Mouse (Mus musculus) embryonic facial prominence, embryonic 12.5 days (tissue): ENCODE measurements around the gene Slc38a10. TPM values are rescaled to one million over a fixed set of nuclear protein-coding genes. Genes with fewer than 3 reads are reported as not detected.

ENCODE experiments used
- ATAC-seq: fragments of 200-750 bp; cut with Nextera tagmentation; 2 replicates; pipeline ENCODE4 v1.8.0; 2017; ENCODE audit not compliant: insufficient number of reproducible peaks, insufficient read depth, low FRiP score, low TSS enrichment
- H3K27ac ChIP-seq: fragments of 300-500 bp; sonication (generic); 2 replicates; pipeline ENCODE4 v1.5.1; 2016; ENCODE audit warnings: mild to moderate bottlenecking
- H3K27me3 ChIP-seq: fragments of 300-500 bp; sonication (generic); 2 replicates; pipeline ENCODE4 v1.6.1; 2016; ENCODE audit warnings: mild to moderate bottlenecking, moderate library complexity
- H3K36me3 ChIP-seq: fragments of 300-500 bp; sonication (generic); 2 replicates; pipeline ENCODE4 v1.6.1; 2016; ENCODE audit warnings: mild to moderate bottlenecking
- H3K4me1 ChIP-seq: fragments of 300-500 bp; sonication (generic); 2 replicates; pipeline ENCODE4 v1.6.1; 2016
- H3K4me2 ChIP-seq: fragments of 300-500 bp; sonication (generic); replicated peaks from 2 replicates; pipeline ENCODE4 v1.6.1; 2016; ENCODE audit warnings: mild to moderate bottlenecking, moderate library complexity
- H3K4me3 ChIP-seq: fragments of 300-500 bp; sonication (generic); 2 replicates; pipeline ENCODE4 v1.5.1; 2016; ENCODE audit warnings: mild to moderate bottlenecking
- H3K9ac ChIP-seq: fragments of 300-500 bp; sonication (generic); 2 replicates; pipeline ENCODE4 v1.6.1; 2016; ENCODE audit warnings: mild to moderate bottlenecking, moderate library complexity
- H3K9me3 ChIP-seq: fragments of 300-500 bp; sonication (generic); 2 replicates; pipeline ENCODE4 v1.6.1; 2016; ENCODE audit warnings: mild to moderate bottlenecking, moderate library complexity
- WGBS: fragments of 180-500 bp; shearing (Covaris S2); methylation state at CpG from one replicate; pipeline ENCODE4 v1.1.7; 2016; 5-methylcytosine and 5-hydroxymethylcytosine counted together
- polyA plus RNA-seq: library from polyadenylated mRNA; unstranded; fragments of >200 nt; fragmentation: Nextera tagmentation; extraction: Ambion mirVana; gene quantifications from 2 replicates; pipeline ENCODE4 v1.2.1, GENCODE M21; 2016

The Slc38a10 gene
- polyA plus RNA-seq, 1 experiment from 2014 or later, result 99.5 TPM

GRCm38 (mm10) chr11:120150440-120151112 is 570 bp downstream of the Slc38a10 start:
- peak overlapping the region; percentile 75 for H3K27ac ChIP-seq

GRCm38 (mm10) chr11:120149510-120150200 is 1.5 kb downstream of the Slc38a10 start:
- H3K4me2 ChIP-seq, result peak overlapping the region; percentile 69
- 45% methylated on average over 6 of the region's 6 CpGs for WGBS
- no peaks in the 10 kb centered on the region for H3K9me3 ChIP-seq
- no peaks in the 10 kb centered on the region for H3K27me3 ChIP-seq
- no peak overlapping the region for H3K27ac ChIP-seq
- H3K36me3 ChIP-seq, result peaks cover 10% of the 10 kb centered on the region; the same call in 1 of the 2 replicates
- ATAC-seq, result no peak
- peak overlapping the region; percentile 19; the same call in 1 of the 2 replicates for H3K9ac ChIP-seq
- H3K4me1 ChIP-seq, result peaks cover 15% of the 10 kb centered on the region
- H3K4me3 ChIP-seq, result peak overlapping the region; percentile 93

More at GRCm38 (mm10) chr11:120150440-120151112, 570 bp downstream of the Slc38a10 start:
- peak; percentile 52 for ATAC-seq
- WGBS, result under 1% methylated on average over 44 of the region's 44 CpGs
- peak overlapping the region; percentile 93 for H3K4me3 ChIP-seq
- H3K27me3 ChIP-seq, result no peaks in the 10 kb centered on the region
- H3K4me2 ChIP-seq, result peak overlapping the region; percentile 69
- no peaks in the 10 kb centered on the region for H3K9me3 ChIP-seq
- peaks cover 15% of the 10 kb centered on the region for H3K4me1 ChIP-seq
- H3K36me3 ChIP-seq, result peaks cover 10% of the 10 kb centered on the region; the same call in 1 of the 2 replicates
- H3K9ac ChIP-seq, result peak overlapping the region; percentile 81

- H3K4me1 ChIP-seq, result peaks cover 15% of the 10 kb centered on the region
- no peaks in the 10 kb centered on the region for H3K27me3 ChIP-seq
- no peaks in the 10 kb centered on the region for H3K9me3 ChIP-seq
- peaks cover 10% of the 10 kb centered on the region; the same call in 1 of the 2 replicates for H3K36me3 ChIP-seq
- ATAC-seq, result no peak
- H3K9ac ChIP-seq, result no peak overlapping the region
- no peak overlapping the region for H3K4me3 ChIP-seq
- no peak overlapping the region for H3K27ac ChIP-seq
- H3K4me2 ChIP-seq, result no peak overlapping the region
- 87% methylated on average over 8 of the region's 8 CpGs for WGBS
Observed at GRCm38 (mm10) chr11:120148201-120148855, 2.8 kb downstream of the Slc38a10 start.

GRCm38 (mm10) chr11:120143708-120144497 is 7.2 kb downstream of the Slc38a10 start:
- no peak for ATAC-seq

GRCm38 (mm10) chr11:120142601-120143051 is 8.5 kb downstream of the Slc38a10 start:
- Histone ChIP-seq H3K27me3 (no peaks in the 10 kb centered on the region), H3K27ac (no peak overlapping the region), H3K36me3 (peaks cover 25% of the 10 kb centered on the region), H3K4me2 (no peak overlapping the region), H3K4me1 (peaks cover 16% of the 10 kb centered on the region), H3K9me3 (no peaks in the 10 kb centered on the region), H3K9ac (no peak overlapping the region), H3K4me3 (no peak overlapping the region)
- WGBS, result 71% methylated on average over 3 of the region's 3 CpGs
- ATAC-seq, result no peak

More at GRCm38 (mm10) chr11:120143708-120144497, 7.2 kb downstream of the Slc38a10 start:
- Histone ChIP-seq H3K4me2 (no peak overlapping the region), H3K9me3 (no peaks in the 10 kb centered on the region), H3K27me3 (no peaks in the 10 kb centered on the region), H3K27ac (peak overlapping the region; percentile 30; the same call in 1 of the 2 replicates), H3K4me1 (0 out of 2 replicates have a peak, but pooled peaks cover 8% of the 10 kb centered on the region), H3K36me3 (peaks cover 13% of the 10 kb centered on the region), H3K9ac (no peak overlapping the region), H3K4me3 (no peak overlapping the region)
- WGBS, result 77% methylated on average over 13 of the region's 13 CpGs

- Histone ChIP-seq H3K4me2 (no peak overlapping the region), H3K27me3 (no peaks in the 10 kb centered on the region), H3K9me3 (no peaks in the 10 kb centered on the region), H3K4me1 (peaks cover 13% of the 10 kb centered on the region), H3K4me3 (no peak overlapping the region), H3K36me3 (peaks cover 16% of the 10 kb centered on the region), H3K9ac (no peak overlapping the region), H3K27ac (no peak overlapping the region)
- no peak for ATAC-seq
- WGBS, result 65% methylated on average over 6 of the region's 6 CpGs
Observed at GRCm38 (mm10) chr11:120140255-120140654, 10.9 kb downstream of the Slc38a10 start.

- ATAC-seq, result no peak
- WGBS, result 89% methylated on average over 10 of the region's 10 CpGs
Observed at GRCm38 (mm10) chr11:120139309-120139731, 11.8 kb downstream of the Slc38a10 start.

GRCm38 (mm10) chr11:120137625-120138004 is 13.5 kb downstream of the Slc38a10 start:
- 41% methylated on average over 5 of the region's 5 CpGs for WGBS
- Histone ChIP-seq H3K9me3 (no peaks in the 10 kb centered on the region), H3K27ac (no peak overlapping the region), H3K36me3 (peaks cover 34% of the 10 kb centered on the region), H3K4me2 (no peak overlapping the region), H3K4me3 (no peak overlapping the region), H3K9ac (no peak overlapping the region), H3K4me1 (peaks cover 9% of the 10 kb centered on the region), H3K27me3 (no peaks in the 10 kb centered on the region)
- ATAC-seq, result no peak

More at GRCm38 (mm10) chr11:120139309-120139731, 11.8 kb downstream of the Slc38a10 start:
- H3K27me3 ChIP-seq, result no peaks in the 10 kb centered on the region
- H3K36me3 ChIP-seq, result peaks cover 22% of the 10 kb centered on the region
- no peak overlapping the region for H3K4me3 ChIP-seq
- H3K9me3 ChIP-seq, result no peaks in the 10 kb centered on the region
- H3K9ac ChIP-seq, result no peak overlapping the region
- H3K4me1 ChIP-seq, result peaks cover 13% of the 10 kb centered on the region
- H3K27ac ChIP-seq, result no peak overlapping the region
- H3K4me2 ChIP-seq, result no peak overlapping the region

- Histone ChIP-seq H3K4me2 (no peak overlapping the region), H3K9ac (no peak overlapping the region), H3K9me3 (no peaks in the 10 kb centered on the region), H3K4me3 (no peak overlapping the region), H3K4me1 (peaks cover 9% of the 10 kb centered on the region), H3K36me3 (peaks cover 40% of the 10 kb centered on the region), H3K27me3 (no peaks in the 10 kb centered on the region), H3K27ac (no peak overlapping the region; the same call in 1 of the 2 replicates)
- 77% methylated on average over 23 of the region's 23 CpGs for WGBS
- no peak for ATAC-seq
Observed at GRCm38 (mm10) chr11:120136796-120137624, 14.1 kb downstream of the Slc38a10 start.

GRCm38 (mm10) chr11:120136195-120136594 is 15.0 kb downstream of the Slc38a10 start:
- H3K36me3 ChIP-seq, result peaks cover 44% of the 10 kb centered on the region
- peaks cover 9% of the 10 kb centered on the region for H3K4me1 ChIP-seq
- no peaks in the 10 kb centered on the region for H3K27me3 ChIP-seq
- no peak overlapping the region for H3K9ac ChIP-seq
- H3K4me2 ChIP-seq, result no peak overlapping the region
- H3K4me3 ChIP-seq, result no peak overlapping the region
- H3K9me3 ChIP-seq, result no peaks in the 10 kb centered on the region
- H3K27ac ChIP-seq, result no peak overlapping the region
- 90% methylated on average over 8 of the region's 8 CpGs for WGBS
- ATAC-seq, result no peak
